Mouse (Mus musculus) midbrain, postnatal 0 days (tissue): ENCODE measurements around the gene Sept9. TPM values are rescaled to one million over a fixed set of nuclear protein-coding genes. Genes with fewer than 3 reads are reported as not detected.

ENCODE experiments used
- ATAC-seq: fragments of 200-750 bp; cut with Nextera tagmentation; 2 replicates; pipeline ENCODE4 v1.8.0; 2017; ENCODE audit warnings: moderate number of reproducible peaks, mild to moderate bottlenecking, moderate TSS enrichment, moderate library complexity; ENCODE audit not compliant: low FRiP score
- DNase-seq: peaks from one replicate; pipeline ENCODE4 v3.0.0-alpha.2; 2015; ENCODE audit warnings: low spot score
- H3K27ac ChIP-seq: fragments of 300-500 bp; sonication (generic); 2 replicates; pipeline ENCODE4 v1.5.1; 2014; ENCODE audit warnings: low read depth, mild to moderate bottlenecking, low read length, mixed read lengths
- H3K27me3 ChIP-seq: fragments of 300-500 bp; sonication (generic); 2 replicates; pipeline ENCODE4 v1.6.1; 2014; ENCODE audit warnings: low read length, control low read depth, mixed read lengths; ENCODE audit not compliant: insufficient read depth
- H3K36me3 ChIP-seq: fragments of 300-500 bp; sonication (generic); 2 replicates; pipeline ENCODE4 v1.6.1; 2014; ENCODE audit warnings: low read length, control low read depth, mixed read lengths; ENCODE audit not compliant: insufficient read depth
- H3K4me1 ChIP-seq: fragments of 300-500 bp; sonication (generic); 2 replicates; pipeline ENCODE4 v1.6.1; 2014; ENCODE audit warnings: mild to moderate bottlenecking, control low read depth, antibody characterized with exemption, low read length, mixed read lengths; ENCODE audit not compliant: insufficient read depth
- H3K4me2 ChIP-seq: fragments of 300-500 bp; sonication (generic); 2 replicates; pipeline ENCODE4 v1.6.1; 2014; ENCODE audit warnings: low read depth, mild to moderate bottlenecking, low read length, mixed read lengths; ENCODE audit not compliant: poor library complexity, severe bottlenecking
- H3K4me3 ChIP-seq: fragments of 300-500 bp; sonication (generic); 2 replicates; pipeline ENCODE4 v1.5.1; 2014; ENCODE audit warnings: low read depth, mild to moderate bottlenecking, low read length, moderate library complexity
- H3K9ac ChIP-seq: fragments of 300-500 bp; sonication (generic); replicated peaks from 2 replicates; pipeline ENCODE4 v1.6.1; 2014; ENCODE audit warnings: mild to moderate bottlenecking, low read length, moderate library complexity, mixed read lengths; ENCODE audit not compliant: poor library complexity, severe bottlenecking
- H3K9me3 ChIP-seq: fragments of 300-500 bp; sonication (generic); 2 replicates; pipeline ENCODE4 v1.6.1; 2016; ENCODE audit warnings: low read length, control low read depth
- CTCF ChIP-seq: IDR thresholded peaks from 2 replicates; pipeline ENCODE4 v1.5.1; 2016; ENCODE audit warnings: antibody characterized with exemption, mild to moderate bottlenecking
- WGBS: fragments of 180-500 bp; shearing (Covaris S2); extraction: QIAGEN DNeasy Blood & Tissue Kit; methylation state at CpG from one replicate; pipeline ENCODE4 v1.1.7; 2014; 5-methylcytosine and 5-hydroxymethylcytosine counted together
- polyA plus RNA-seq: library from polyadenylated mRNA; unstranded; fragments of >200 nt; fragmentation: Nextera tagmentation; extraction: Ambion mirVana; gene quantifications from 2 replicates; pipeline ENCODE4 v1.2.1, GENCODE M21; 2015
- total RNA-seq: library from RNA; depleted of rRNA; stranded (reverse); fragments of >200 nt; gene quantifications from 2 replicates; pipeline ENCODE4 v1.2.3, GENCODE M21; 2014

Gene Sept9
- total and polyA plus RNA-seq, 2 experiments from 2014 or later = 95.3 to 105 TPM

DNA sequence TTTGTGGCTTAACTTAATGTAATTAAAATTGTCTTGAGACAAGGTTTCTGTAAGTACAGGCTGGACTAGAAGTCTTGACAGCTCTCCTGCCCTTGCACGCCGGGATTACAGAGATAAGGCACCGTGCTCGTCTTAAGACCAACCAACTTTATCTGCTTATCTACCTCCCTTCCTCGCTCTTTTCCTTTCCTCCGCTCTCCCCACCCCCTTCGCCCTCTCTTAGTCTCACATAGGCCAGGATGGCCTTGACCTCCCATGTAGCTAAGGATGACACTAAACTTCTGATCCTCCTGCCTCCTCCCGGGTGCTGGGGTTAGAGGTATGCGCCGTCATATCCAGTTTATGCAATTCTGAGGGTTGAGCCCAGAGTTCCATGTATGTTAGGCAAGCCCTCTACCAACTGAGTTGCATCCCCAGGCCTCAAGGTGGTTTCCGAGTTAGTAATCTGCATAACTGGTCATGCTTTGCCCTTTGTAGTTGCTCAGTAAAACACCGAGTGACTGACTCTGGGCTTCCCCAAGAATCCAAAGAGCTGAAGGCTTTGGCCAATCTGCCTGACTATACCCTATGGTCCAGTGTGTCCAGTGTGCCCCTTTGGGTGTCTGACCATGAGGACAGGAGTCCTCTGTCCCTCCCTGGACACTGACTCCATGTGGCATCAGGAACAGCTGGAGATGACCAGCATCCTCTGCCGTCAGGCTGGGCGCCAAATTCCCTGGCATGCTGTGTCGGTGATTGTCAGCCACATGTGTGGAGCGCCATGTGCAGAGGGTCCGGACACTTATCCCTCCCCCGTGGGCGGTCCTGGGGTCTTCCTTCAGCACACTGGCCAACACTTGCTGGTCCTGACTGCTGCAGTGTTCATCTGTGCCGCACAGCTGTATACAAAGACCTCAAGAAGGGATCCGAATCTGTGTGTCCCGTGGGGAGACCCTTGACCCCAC, 50.8 kb downstream of the Sept9 start:
- WGBS = 84% methylated on average over 22 of the region's 22 CpGs
- no peak overlapping the region for H3K9ac ChIP-seq
- H3K4me2 ChIP-seq = no peak overlapping the region
- ATAC-seq = no peak
- peaks cover 17% of the 10 kb centered on the region for H3K4me1 ChIP-seq
- TF ChIP-seq CTCF = no peak
- H3K4me3 ChIP-seq = no peak overlapping the region
- no peaks in the 10 kb centered on the region for H3K9me3 ChIP-seq
- no peaks in the 10 kb centered on the region for H3K27me3 ChIP-seq
- no peak for DNase-seq
- no peaks in the 10 kb centered on the region for H3K36me3 ChIP-seq
- H3K27ac ChIP-seq = no peak overlapping the region

- TF ChIP-seq CTCF = no peak
- no peaks in the 10 kb centered on the region for H3K9me3 ChIP-seq
- no peak overlapping the region for H3K27ac ChIP-seq
- H3K4me2 ChIP-seq = no peak overlapping the region
- ATAC-seq (no peak), DNase-seq (no peak)
- H3K4me3 ChIP-seq = no peak overlapping the region
- WGBS = 92% methylated on average over 4 of the region's 4 CpGs
- no peaks in the 10 kb centered on the region for H3K27me3 ChIP-seq
- no peaks in the 10 kb centered on the region for H3K36me3 ChIP-seq
- H3K4me1 ChIP-seq = peaks cover 17% of the 10 kb centered on the region
- H3K9ac ChIP-seq = no peak overlapping the region
Measured at GRCm38 (mm10) chr11:117251755-117252154, 52.3 kb downstream of the Sept9 start.

- Histone ChIP-seq H3K9ac (no peak overlapping the region), H3K4me2 (no peak overlapping the region), H3K4me1 (peaks cover 17% of the 10 kb centered on the region), H3K27me3 (no peaks in the 10 kb centered on the region), H3K36me3 (no peaks in the 10 kb centered on the region), H3K9me3 (no peaks in the 10 kb centered on the region), H3K27ac (no peak overlapping the region), H3K4me3 (no peak overlapping the region)
- ATAC-seq (no peak), DNase-seq (no peak)
- TF ChIP-seq CTCF = no peak
- WGBS = 85% methylated on average over 13 of the region's 13 CpGs
Measured at GRCm38 (mm10) chr11:117252846-117253245, 53.4 kb downstream of the Sept9 start.

- Histone ChIP-seq H3K4me2 (no peak overlapping the region), H3K36me3 (no peaks in the 10 kb centered on the region), H3K4me1 (peaks cover 7% of the 10 kb centered on the region), H3K4me3 (no peak overlapping the region), H3K9me3 (no peaks in the 10 kb centered on the region), H3K9ac (no peak overlapping the region), H3K27me3 (no peaks in the 10 kb centered on the region), H3K27ac (no peak overlapping the region)
- ATAC-seq = no peak
- TF ChIP-seq CTCF = no peak
- WGBS = 71% methylated on average over 18 of the region's 18 CpGs
- no peak for DNase-seq
Measured at GRCm38 (mm10) chr11:117254161-117255107, 55.0 kb downstream of the Sept9 start.

DNA sequence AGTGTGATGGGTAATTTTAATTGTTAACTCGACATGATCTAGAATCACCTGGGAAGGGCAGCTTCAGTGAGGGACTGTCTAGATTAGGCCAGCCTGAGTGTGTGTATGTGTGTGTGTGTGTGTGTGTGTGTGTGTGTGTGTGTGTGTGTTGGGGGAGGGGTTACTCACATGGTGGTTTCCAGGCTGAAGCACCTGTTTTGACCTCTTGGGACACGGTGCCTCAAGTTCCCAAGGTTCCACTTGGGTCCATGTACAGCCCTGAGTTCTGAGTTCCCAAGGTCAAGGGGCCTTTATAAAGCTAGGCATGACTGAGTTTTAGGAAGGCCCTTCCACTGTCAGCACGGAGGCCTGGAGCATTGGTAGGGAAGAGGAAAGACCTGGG, 55.6 kb downstream of the Sept9 start:
- Histone ChIP-seq H3K36me3 (no peaks in the 10 kb centered on the region), H3K4me1 (peaks cover under 1% of the 10 kb centered on the region; the same call in 1 of the 2 replicates), H3K4me3 (no peak overlapping the region), H3K4me2 (no peak overlapping the region), H3K27me3 (no peaks in the 10 kb centered on the region), H3K9me3 (no peaks in the 10 kb centered on the region), H3K9ac (no peak overlapping the region), H3K27ac (no peak overlapping the region)
- WGBS = 88% methylated on average over 3 of the region's 3 CpGs
- DNase-seq = no peak
- ATAC-seq = no peak
- TF ChIP-seq CTCF = no peak
